Mouse (Mus musculus): ENCODE results near the gene Blmh. TPM values are rescaled to one million over a fixed set of nuclear protein-coding genes. Genes with fewer than 3 reads are reported as not detected.

Gene Blmh
- polyA plus RNA-seq (2016; fragmentation: Nextera tagmentation; extraction: Ambion mirVana), result 168 and 186 TPM in 2 replicates

GRCm38 (mm10) chr11:76924759-76925236 lies at the start of gene Blmh:
TSS of gene Blmh (plus strand) at chr11:76924809.
- Histone ChIP-seq H3K27me3 (no peaks in the 10 kb centered on the region), H3K27ac (no peak within 1 kb of the TSS), H3K9ac (no peak within 1 kb of the TSS), H3K4me2 (replicated peaks) (no peak within 1 kb of the TSS), H3K36me3 (no peaks in the 10 kb centered on the region), H3K4me3 (no peak within 1 kb of the TSS), H3K9me3 (replicated peaks) (no peaks in the 10 kb centered on the region), H3K4me1 (0 out of 2 replicates have a peak, but pooled peaks cover 2% of the 10 kb centered on the region)
- no peak for ATAC-seq (ENCODE audit: low FRiP score)
- 86% methylated on average over 6 of the region's 6 CpGs for WGBS

- H3K9ac ChIP-seq, result no peak overlapping the region
- no peak overlapping the region for H3K4me3 ChIP-seq
- no peaks in the 10 kb centered on the region for H3K4me1 ChIP-seq
- no peak overlapping the region for H3K27ac ChIP-seq
- no peak overlapping the region for H3K4me2 ChIP-seq (replicated peaks)
- WGBS, result 90% methylated on average over 5 of the region's 5 CpGs
- H3K27me3 ChIP-seq, result no peaks in the 10 kb centered on the region
- no peaks in the 10 kb centered on the region for H3K9me3 ChIP-seq (replicated peaks)
- H3K36me3 ChIP-seq, result no peaks in the 10 kb centered on the region
- ATAC-seq (ENCODE audit: low FRiP score), result no peak
Observed at GRCm38 (mm10) chr11:76879816-76880215, 44.8 kb upstream of the Blmh start.

GRCm38 (mm10) chr11:76884451-76884850 lies 40.2 kb upstream of the Blmh start:
- no peak overlapping the region for H3K4me2 ChIP-seq (replicated peaks)
- H3K9ac ChIP-seq, result no peak overlapping the region
- H3K4me3 ChIP-seq, result no peak overlapping the region
- H3K9me3 ChIP-seq (replicated peaks), result no peaks in the 10 kb centered on the region
- no peaks in the 10 kb centered on the region for H3K4me1 ChIP-seq
- H3K27ac ChIP-seq, result no peak overlapping the region
- no peaks in the 10 kb centered on the region for H3K36me3 ChIP-seq
- ATAC-seq (ENCODE audit: low FRiP score), result no peak
- 48% methylated on average over 5 of the region's 5 CpGs for WGBS
- H3K27me3 ChIP-seq, result no peaks in the 10 kb centered on the region

DNA sequence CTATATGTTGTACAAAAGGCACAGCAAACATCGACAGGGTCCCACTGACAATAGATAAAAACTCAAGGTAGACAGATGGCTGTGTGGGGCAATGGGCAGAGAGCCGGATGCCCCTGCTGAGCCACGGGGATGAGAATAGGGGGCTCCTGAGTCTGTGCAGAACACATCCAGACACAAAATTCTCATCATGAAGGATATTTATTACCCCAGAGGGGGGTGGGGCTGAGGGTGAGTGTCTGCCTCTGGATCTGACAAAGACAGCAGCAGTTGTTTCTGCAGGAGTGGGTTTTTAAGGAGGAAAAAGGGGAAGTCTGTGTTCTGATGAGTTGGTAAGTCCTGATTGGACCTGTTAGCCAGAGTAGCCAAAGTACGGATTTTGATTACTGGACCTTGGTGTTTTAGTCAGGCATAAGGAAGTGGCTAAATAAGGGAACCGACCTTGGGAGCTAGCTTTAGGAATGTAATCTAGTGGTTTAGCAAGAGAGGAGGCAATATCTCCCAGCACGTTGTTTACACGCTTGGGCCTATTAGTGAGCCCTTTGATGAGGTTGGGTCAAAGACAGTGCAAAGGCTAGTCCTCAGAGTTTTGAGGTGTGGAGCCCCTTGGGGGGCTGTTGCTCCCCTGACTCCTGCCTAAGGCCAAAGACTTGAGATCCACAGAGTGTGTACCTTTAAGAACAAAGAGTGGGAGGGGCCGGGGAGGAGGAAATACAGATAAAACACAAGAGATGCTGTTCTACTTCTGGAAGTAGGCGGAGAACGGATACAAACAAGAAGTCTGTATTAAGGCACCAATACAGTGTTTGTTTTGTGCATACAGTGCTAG lies 35.1 kb upstream of the Blmh start:
- WGBS, result 73% methylated on average over 10 of the region's 10 CpGs
- no peaks in the 10 kb centered on the region for H3K4me1 ChIP-seq
- no peak overlapping the region for H3K9ac ChIP-seq
- H3K27me3 ChIP-seq, result no peaks in the 10 kb centered on the region
- H3K4me2 ChIP-seq (replicated peaks), result no peak overlapping the region
- ATAC-seq (ENCODE audit: low FRiP score), result no peak
- no peaks in the 10 kb centered on the region for H3K9me3 ChIP-seq (replicated peaks)
- H3K4me3 ChIP-seq, result no peak overlapping the region
- no peak overlapping the region for H3K27ac ChIP-seq
- no peaks in the 10 kb centered on the region for H3K36me3 ChIP-seq

DNA sequence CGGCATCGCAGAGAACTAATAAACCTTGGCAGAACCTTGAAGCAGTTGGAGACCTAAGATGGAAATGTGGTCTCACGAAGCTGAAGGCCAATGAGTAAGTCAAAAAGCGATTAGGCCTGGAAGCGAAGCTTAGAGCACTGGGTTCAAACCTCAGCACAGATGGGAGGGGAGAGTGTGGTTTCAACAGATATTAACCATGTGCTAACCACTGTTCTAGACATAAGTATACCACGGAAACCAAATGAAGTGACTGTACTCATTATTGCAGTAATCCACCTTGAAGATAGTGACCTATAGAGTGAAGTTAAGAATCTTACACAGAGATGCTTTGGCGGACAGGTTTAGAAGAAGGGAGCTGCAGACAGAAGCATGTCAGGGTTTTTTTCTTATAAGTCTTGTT lies 33.4 kb upstream of the Blmh start:
- WGBS, result 96% methylated on average over 7 of the region's 7 CpGs
- Histone ChIP-seq H3K9me3 (replicated peaks) (no peaks in the 10 kb centered on the region), H3K27me3 (no peaks in the 10 kb centered on the region), H3K27ac (no peak overlapping the region), H3K4me1 (no peaks in the 10 kb centered on the region), H3K4me2 (replicated peaks) (no peak overlapping the region), H3K9ac (no peak overlapping the region), H3K36me3 (no peaks in the 10 kb centered on the region), H3K4me3 (no peak overlapping the region)
- ATAC-seq (ENCODE audit: low FRiP score), result no peak

DNA sequence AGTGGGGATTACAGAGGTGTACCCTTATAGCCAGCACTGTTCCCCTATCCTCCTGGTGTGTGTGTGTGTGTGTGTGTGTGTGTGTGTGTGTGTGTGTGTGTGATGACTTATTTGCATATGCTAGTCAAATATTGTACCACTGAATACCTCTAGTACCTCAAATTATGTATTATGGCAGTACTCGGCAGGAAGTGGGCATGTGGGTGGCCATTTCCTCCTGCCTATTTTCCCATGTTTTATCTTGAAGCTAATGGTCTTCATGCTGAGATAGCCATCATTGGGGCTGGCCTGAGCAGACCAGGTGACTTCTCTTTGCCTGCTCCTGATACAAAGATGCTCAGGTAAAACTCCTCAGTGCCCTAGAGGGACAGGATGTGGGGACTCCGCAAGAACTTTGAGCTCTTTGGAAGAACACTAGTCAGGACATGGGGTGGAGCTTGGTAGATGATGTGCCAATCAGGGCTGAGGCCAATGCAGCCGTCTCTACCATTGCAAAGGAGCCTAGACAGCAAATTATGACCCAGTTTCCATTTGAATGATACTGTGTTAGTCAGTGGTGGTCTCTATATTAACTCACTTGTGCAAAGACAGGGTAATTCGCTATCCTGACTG lies 32.8 kb upstream of the Blmh start:
- no peaks in the 10 kb centered on the region for H3K9me3 ChIP-seq (replicated peaks)
- no peak overlapping the region for H3K4me3 ChIP-seq
- no peak overlapping the region for H3K27ac ChIP-seq
- H3K36me3 ChIP-seq, result no peaks in the 10 kb centered on the region
- no peak for ATAC-seq (ENCODE audit: low FRiP score)
- H3K9ac ChIP-seq, result no peak overlapping the region
- 84% methylated on average over 4 of the region's 4 CpGs for WGBS
- H3K4me1 ChIP-seq, result no peaks in the 10 kb centered on the region
- no peak overlapping the region for H3K4me2 ChIP-seq (replicated peaks)
- H3K27me3 ChIP-seq, result no peaks in the 10 kb centered on the region

DNA sequence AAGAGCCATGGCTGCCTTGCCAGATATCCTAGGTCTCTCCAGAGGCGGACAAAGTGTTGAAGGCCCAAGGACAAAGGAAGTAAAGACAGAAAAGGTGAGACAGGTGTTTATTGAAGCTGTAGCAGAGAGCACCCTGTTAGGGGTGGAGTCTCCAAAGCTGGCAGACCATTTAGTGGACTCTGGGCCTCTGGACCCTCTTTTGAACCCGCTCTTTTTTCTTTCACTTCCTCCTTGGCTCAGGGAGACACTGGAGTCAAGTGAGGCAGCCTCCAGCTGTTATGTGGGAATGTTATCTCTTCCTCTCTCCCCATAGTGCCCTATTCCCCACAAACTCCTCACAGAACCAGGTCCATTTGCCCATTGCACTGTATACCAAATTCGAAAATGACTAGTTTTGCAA lies 31.6 kb upstream of the Blmh start:
- H3K4me2 ChIP-seq (replicated peaks), result no peak overlapping the region
- H3K27me3 ChIP-seq, result no peaks in the 10 kb centered on the region
- no peak overlapping the region for H3K9ac ChIP-seq
- H3K36me3 ChIP-seq, result no peaks in the 10 kb centered on the region
- no peaks in the 10 kb centered on the region for H3K9me3 ChIP-seq (replicated peaks)
- 88% methylated on average over 3 of the region's 3 CpGs for WGBS
- no peaks in the 10 kb centered on the region for H3K4me1 ChIP-seq
- ATAC-seq (ENCODE audit: low FRiP score), result no peak
- no peak overlapping the region for H3K27ac ChIP-seq
- no peak overlapping the region for H3K4me3 ChIP-seq

- Histone ChIP-seq H3K36me3 (no peaks in the 10 kb centered on the region), H3K4me3 (no peak overlapping the region), H3K4me1 (no peaks in the 10 kb centered on the region), H3K4me2 (replicated peaks) (no peak overlapping the region), H3K9ac (no peak overlapping the region), H3K27me3 (no peaks in the 10 kb centered on the region), H3K9me3 (replicated peaks) (no peaks in the 10 kb centered on the region), H3K27ac (no peak overlapping the region)
- ATAC-seq (ENCODE audit: low FRiP score), result no peak
- WGBS, result 28% methylated on average over 4 of the region's 4 CpGs
Observed at GRCm38 (mm10) chr11:76893570-76893969, 31.0 kb upstream of the Blmh start.

GRCm38 (mm10) chr11:76894240-76894639 lies 30.4 kb upstream of the Blmh start:
- no peaks in the 10 kb centered on the region for H3K27me3 ChIP-seq
- no peak overlapping the region for H3K27ac ChIP-seq
- no peaks in the 10 kb centered on the region for H3K9me3 ChIP-seq (replicated peaks)
- H3K36me3 ChIP-seq, result no peaks in the 10 kb centered on the region
- H3K4me3 ChIP-seq, result no peak overlapping the region
- H3K9ac ChIP-seq, result no peak overlapping the region
- H3K4me2 ChIP-seq (replicated peaks), result no peak overlapping the region
- no peaks in the 10 kb centered on the region for H3K4me1 ChIP-seq
- 41% methylated on average over 5 of the region's 5 CpGs for WGBS
- ATAC-seq (ENCODE audit: low FRiP score), result no peak

- WGBS, result 77% methylated on average over 6 of the region's 6 CpGs
- Histone ChIP-seq H3K4me1 (no peaks in the 10 kb centered on the region), H3K4me3 (no peak overlapping the region), H3K36me3 (no peaks in the 10 kb centered on the region), H3K27ac (no peak overlapping the region), H3K9me3 (replicated peaks) (no peaks in the 10 kb centered on the region), H3K4me2 (replicated peaks) (no peak overlapping the region), H3K9ac (no peak overlapping the region), H3K27me3 (no peaks in the 10 kb centered on the region)
- ATAC-seq (ENCODE audit: low FRiP score), result no peak
Observed at GRCm38 (mm10) chr11:76896360-76896759, 28.2 kb upstream of the Blmh start.

DNA sequence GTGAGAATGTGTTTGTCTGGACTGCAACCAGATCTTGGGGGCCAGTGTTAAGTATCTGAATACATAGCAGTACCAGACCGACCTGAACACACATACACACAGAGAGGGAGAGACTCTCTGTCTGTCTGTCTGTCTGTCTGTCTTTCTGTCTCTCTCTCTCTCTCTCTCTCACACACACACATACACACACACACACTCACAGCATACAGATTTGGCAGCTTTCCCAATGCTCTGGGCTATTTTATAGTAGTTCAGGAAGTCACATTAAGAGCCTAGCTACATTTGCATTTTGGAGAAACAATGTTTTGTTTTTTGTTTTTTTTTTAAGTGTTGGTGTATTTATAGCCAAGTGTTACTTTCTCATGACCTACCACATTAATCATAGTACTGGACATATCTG lies 27.5 kb upstream of the Blmh start:
- Histone ChIP-seq H3K4me2 (replicated peaks) (no peak overlapping the region), H3K4me1 (no peaks in the 10 kb centered on the region), H3K27ac (no peak overlapping the region), H3K9ac (no peak overlapping the region), H3K4me3 (no peak overlapping the region), H3K9me3 (replicated peaks) (no peaks in the 10 kb centered on the region), H3K27me3 (no peaks in the 10 kb centered on the region), H3K36me3 (no peaks in the 10 kb centered on the region)
- no peak for ATAC-seq (ENCODE audit: low FRiP score)
- WGBS, result 92% methylated on average over 1 of the region's 1 CpGs

GRCm38 (mm10) chr11:76897871-76898270 lies 26.7 kb upstream of the Blmh start:
- Histone ChIP-seq H3K27me3 (no peaks in the 10 kb centered on the region), H3K36me3 (no peaks in the 10 kb centered on the region), H3K9me3 (replicated peaks) (no peaks in the 10 kb centered on the region), H3K27ac (no peak overlapping the region), H3K4me3 (no peak overlapping the region), H3K4me2 (replicated peaks) (no peak overlapping the region), H3K9ac (no peak overlapping the region), H3K4me1 (no peaks in the 10 kb centered on the region)
- ATAC-seq (ENCODE audit: low FRiP score), result no peak
- WGBS, result 55% methylated on average over 3 of the region's 3 CpGs

DNA sequence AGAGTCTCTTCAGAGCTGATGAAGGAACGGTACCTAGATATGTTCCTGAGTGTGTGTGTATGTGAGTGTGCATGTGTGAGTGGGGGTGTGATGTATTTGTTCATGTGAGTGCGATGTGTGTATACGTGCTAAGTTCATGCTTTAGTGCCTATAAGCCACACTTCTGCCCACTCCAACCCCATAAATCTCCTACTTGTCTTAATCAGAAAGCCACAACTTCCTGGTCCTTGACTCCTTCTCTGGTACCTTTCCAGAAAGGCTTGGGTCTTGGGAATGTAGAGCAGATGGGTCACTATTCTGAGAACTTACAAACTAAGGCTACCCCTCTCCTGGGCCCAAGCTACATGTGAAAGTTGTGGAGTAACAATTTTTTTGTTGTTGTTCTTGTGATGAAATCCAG lies 25.9 kb upstream of the Blmh start:
- H3K36me3 ChIP-seq, result no peaks in the 10 kb centered on the region
- WGBS, result 93% methylated on average over 3 of the region's 3 CpGs
- H3K9ac ChIP-seq, result no peak overlapping the region
- no peak for ATAC-seq (ENCODE audit: low FRiP score)
- no peaks in the 10 kb centered on the region for H3K4me1 ChIP-seq
- H3K4me3 ChIP-seq, result no peak overlapping the region
- H3K9me3 ChIP-seq (replicated peaks), result no peaks in the 10 kb centered on the region
- H3K27ac ChIP-seq, result no peak overlapping the region
- H3K27me3 ChIP-seq, result no peaks in the 10 kb centered on the region
- no peak overlapping the region for H3K4me2 ChIP-seq (replicated peaks)

Data from hindbrain, embryonic 12.5 days (tissue).